17 mouse cellular contexts compared by ENCODE assay signal in genomic region chr3:8288437-8288836, GRCm38 (mm10).
DNase-seq lines count a peak whose midpoint lies in the region; ATAC-seq and TF ChIP-seq lines count a peak whose summit lies in the region.
"Had no signal": no experiment of that assay in that cellular context is flagged by ENCODE, and none has a peak within 500 bp of the region (broad histone marks: within the 10 kb centered on the region; RNA-seq: fewer than 3 reads in every experiment).

No protein-coding gene starts in this region.

- H3K4me2 ChIP-seq in forebrain, embryonic 14.5 days (ENCODE audit: low read length) = no peak overlapping the region
- no peak overlapping the region for H3K4me2 ChIP-seq in forebrain, embryonic 11.5 days (ENCODE audit: low read depth, low read length, severe bottlenecking)
- H3K4me2 ChIP-seq in myocyte (ENCODE audit: low read depth) = peak overlapping the region; percentile 13
- H3K4me2 ChIP-seq: limb, embryonic 13.5 days had no signal

- no peak overlapping the region for H3K9ac ChIP-seq in forebrain, embryonic 14.5 days (ENCODE audit: low read length)
- H3K9ac ChIP-seq in forebrain, embryonic 11.5 days (ENCODE audit: low read length) = no peak overlapping the region
- H3K9ac ChIP-seq: limb, embryonic 13.5 days had no signal

- no peaks in the 10 kb centered on the region for H3K4me1 ChIP-seq in forebrain, embryonic 14.5 days (ENCODE audit: control insufficient read depth, insufficient read depth, low read length)
- H3K4me1 ChIP-seq in forebrain, embryonic 11.5 days (replicated peaks; ENCODE audit: control insufficient read depth, insufficient read depth, low read length) = no peaks in the 10 kb centered on the region
- H3K4me1 ChIP-seq: midbrain, embryonic 10.5 days had no signal

- H3ac ChIP-seq in myocyte (ENCODE audit: control insufficient read depth, insufficient read length) = no peak overlapping the region

- no peaks in the 10 kb centered on the region for H3K36me3 ChIP-seq in forebrain, embryonic 14.5 days (ENCODE audit: control insufficient read depth, insufficient read depth, low read length)
- no peaks in the 10 kb centered on the region for H3K36me3 ChIP-seq in forebrain, embryonic 11.5 days (ENCODE audit: control insufficient read depth, insufficient read depth, low read length)
- H3K36me3 ChIP-seq in myocyte (ENCODE audit: control insufficient read depth, insufficient read depth) = no peaks in the 10 kb centered on the region
- H3K36me3 ChIP-seq: limb, embryonic 13.5 days; midbrain, embryonic 10.5 days had no signal

- ATAC-seq in forebrain, embryonic 14.5 days = no peak
- ATAC-seq in forebrain, embryonic 11.5 days (replicated peaks; ENCODE audit: low FRiP score) = no peak
- ATAC-seq: hindbrain, embryonic 16.5 days had no signal

- TF ChIP-seq POLR2A in myocyte (IDR thresholded peaks at IDR 0.05; ENCODE audit: insufficient read length, low read depth) = no peak

- no peaks in the 10 kb centered on the region for H3K27me3 ChIP-seq in forebrain, embryonic 14.5 days (replicated peaks; ENCODE audit: control insufficient read depth, insufficient read depth, low read length)
- no peaks in the 10 kb centered on the region for H3K27me3 ChIP-seq in forebrain, embryonic 11.5 days (ENCODE audit: control insufficient read depth, insufficient read depth, low read length)
- no peaks in the 10 kb centered on the region for H3K27me3 ChIP-seq in myocyte (ENCODE audit: control insufficient read depth, insufficient read depth, insufficient read length)
- H3K27me3 ChIP-seq: limb, embryonic 13.5 days had no signal

- peak; percentile 14 for DNase-seq in forebrain, embryonic 14.5 days (ENCODE audit: low spot score)
- no peak for DNase-seq in forebrain, embryonic 11.5 days (ENCODE audit: low spot score)
- DNase-seq in ovary, postnatal 36 days (ENCODE audit: low spot score) = peak; percentile 21
- DNase-seq in ovary, adult 18-20 months (ENCODE audit: low spot score) = no peak
- peak; percentile 29 to 44 for DNase-seq in cerebellum, postnatal 36 days
- no peak for DNase-seq in adrenal gland, adult (ENCODE audit: inconsistent age in 2 of 2, low spot score in 1 of 2)
- DNase-seq in heart, adult 11 months = no peak
- DNase-seq: adrenal gland, adult 2 months; B cell, adult 2 months; gastrocnemius, postnatal 10 days; lung, postnatal 36 days; right cerebral cortex, postnatal 25 days; thymus, adult 18-20 months had no signal

- no peak overlapping the region for H3K27ac ChIP-seq in forebrain, embryonic 14.5 days (ENCODE audit: low read depth, low read length)
- no peak overlapping the region for H3K27ac ChIP-seq in forebrain, embryonic 11.5 days (ENCODE audit: low read depth, low read length)
- H3K27ac ChIP-seq: limb, embryonic 13.5 days; midbrain, embryonic 10.5 days had no signal

- H3K79me2 ChIP-seq in myocyte (ENCODE audit: control insufficient read depth, insufficient read depth) = no peaks in the 10 kb centered on the region

- WGBS in forebrain, embryonic 14.5 days = 74% methylated on average over 1 of the region's 1 CpGs
- WGBS in forebrain, embryonic 11.5 days = 87% methylated on average over 1 of the region's 1 CpGs

- H3K9me3 ChIP-seq in forebrain, embryonic 14.5 days (replicated peaks; ENCODE audit: control insufficient read depth, low read length) = no peaks in the 10 kb centered on the region
- no peaks in the 10 kb centered on the region for H3K9me3 ChIP-seq in forebrain, embryonic 11.5 days (ENCODE audit: control insufficient read depth, low read length)
- H3K9me3 ChIP-seq: limb, embryonic 13.5 days; midbrain, embryonic 10.5 days had no signal

- no peak overlapping the region for H3K4me3 ChIP-seq in forebrain, embryonic 14.5 days (ENCODE audit: low read depth, low read length)
- H3K4me3 ChIP-seq in forebrain, embryonic 11.5 days (ENCODE audit: low read depth, low read length) = no peak overlapping the region
- H3K4me3 ChIP-seq in myocyte = no peak overlapping the region
- H3K4me3 ChIP-seq: limb, embryonic 13.5 days; midbrain, embryonic 10.5 days had no signal

TF ChIP-seq in myocyte, 11 proteins besides CTCF, POLR2A, EP300 and RAD21:
- TF ChIP-seq REST (IDR thresholded peaks at IDR 0.05; ENCODE audit: insufficient read depth, insufficient read length) = no peak
- no peak for TF ChIP-seq E2F4 (IDR thresholded peaks at IDR 0.05; ENCODE audit: insufficient read depth)
- TF ChIP-seq MAX (IDR thresholded peaks at IDR 0.05; ENCODE audit: low read depth) = no peak
- TF ChIP-seq TCF3 (IDR thresholded peaks at IDR 0.05; ENCODE audit: insufficient read length, low read depth) = no peak
- TF ChIP-seq TCF12 (IDR thresholded peaks at IDR 0.05; ENCODE audit: insufficient read depth, poor library complexity, severe bottlenecking) = no peak
TF ChIP-seq in myocyte: peak in this region for 0.

Comparison
In these comparisons a context has a peak if more than half of its experiments do, and no peak if none do; other contexts are left out.
1. DNase-seq: peak in forebrain, embryonic 14.5 days (single experiment), ovary, postnatal 36 days (single experiment) and cerebellum, postnatal 36 days (2 of 2); none in forebrain, embryonic 11.5 days (single experiment), ovary, adult 18-20 months (single experiment), adrenal gland, adult (0 of 2) and heart, adult 11 months (single experiment).